Mouse (Mus musculus) midbrain, embryonic 12.5 days (tissue): ENCODE results near the gene Pidd1. TPM values are rescaled to one million over a fixed set of nuclear protein-coding genes. Genes with fewer than 3 reads are reported as not detected.
A peak's percentile ranks its signal among the peaks of the same experiment; 100 is the strongest.

Experiments
- ATAC-seq: fragments of 200-750 bp; cut with Nextera tagmentation; 2 replicates; pipeline ENCODE4 v1.8.0; 2017; ENCODE audit warnings: low read depth, moderate TSS enrichment, moderate library complexity; ENCODE audit not compliant: low FRiP score
- H3K27ac ChIP-seq: fragments of 300-500 bp; sonication (generic); replicated peaks from 2 replicates; pipeline ENCODE4 v1.5.1; 2016; ENCODE audit warnings: mild to moderate bottlenecking
- H3K27me3 ChIP-seq: fragments of 300-500 bp; sonication (generic); 2 replicates; pipeline ENCODE4 v1.6.1; 2016; ENCODE audit warnings: mild to moderate bottlenecking
- H3K36me3 ChIP-seq: fragments of 300-500 bp; sonication (generic); 2 replicates; pipeline ENCODE4 v1.6.1; 2016
- H3K4me1 ChIP-seq: fragments of 300-500 bp; sonication (generic); 2 replicates; pipeline ENCODE4 v1.6.1; 2016
- H3K4me2 ChIP-seq: fragments of 300-500 bp; sonication (generic); replicated peaks from 2 replicates; pipeline ENCODE4 v1.6.1; 2016; ENCODE audit warnings: mild to moderate bottlenecking, moderate library complexity
- H3K4me3 ChIP-seq: fragments of 300-500 bp; sonication (generic); 2 replicates; pipeline ENCODE4 v1.5.1; 2016; ENCODE audit warnings: mild to moderate bottlenecking
- H3K9ac ChIP-seq: fragments of 300-500 bp; sonication (generic); replicated peaks from 2 replicates; pipeline ENCODE4 v1.6.1; 2016; ENCODE audit warnings: mild to moderate bottlenecking, moderate library complexity
- H3K9me3 ChIP-seq: fragments of 300-500 bp; sonication (generic); 2 replicates; pipeline ENCODE4 v1.6.1; 2016; ENCODE audit warnings: mild to moderate bottlenecking
- WGBS: fragments of 180-500 bp; shearing (Covaris S2); methylation state at CpG from one replicate; pipeline ENCODE4 v1.1.7; 2016; 5-methylcytosine and 5-hydroxymethylcytosine counted together
- polyA plus RNA-seq: library from polyadenylated mRNA; unstranded; fragments of >200 nt; fragmentation: Nextera tagmentation; extraction: Ambion mirVana; gene quantifications from 2 replicates; pipeline ENCODE4 v1.2.1, GENCODE M21; 2016

Gene Pidd1
- polyA plus RNA-seq, 1 experiment from 2014 or later, result 9.6 TPM

DNA sequence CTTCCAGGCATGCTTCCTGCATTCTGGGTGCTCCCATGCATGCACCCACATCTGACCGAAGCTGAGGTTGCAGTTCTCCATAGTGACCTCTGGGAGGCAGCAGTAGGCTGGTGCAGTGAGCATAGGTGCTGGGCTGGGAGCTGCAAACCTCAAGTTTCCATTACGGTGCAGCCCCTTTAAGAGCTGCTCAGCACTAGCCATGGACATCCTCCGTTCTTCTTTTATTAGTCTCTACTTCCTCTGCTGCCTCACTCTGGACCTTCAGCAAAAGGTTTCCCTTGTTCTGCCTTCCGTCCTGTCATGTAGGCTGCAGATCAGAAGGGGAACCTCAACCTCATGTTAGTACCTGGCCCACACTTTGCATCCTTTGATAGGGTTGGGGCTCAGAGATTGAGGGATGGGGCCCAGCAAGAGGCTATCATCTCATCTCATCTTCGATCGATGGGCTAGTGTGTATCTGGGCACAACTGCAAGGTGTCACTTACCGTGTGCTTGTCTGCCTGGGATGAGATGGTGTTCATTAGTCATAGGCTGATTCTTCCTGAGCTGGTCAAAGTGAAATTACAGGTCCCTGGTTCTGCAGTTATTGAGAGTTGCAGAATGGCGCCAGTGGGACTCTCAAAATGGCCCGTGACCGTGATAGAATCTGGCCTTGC lies 37.1 kb upstream of the Pidd1 start:
- Histone ChIP-seq H3K9me3 (no peaks in the 10 kb centered on the region), H3K4me3 (peak overlapping the region; percentile 68), H3K27me3 (peaks cover 72% of the 10 kb centered on the region), H3K9ac (peak overlapping the region; percentile 64), H3K4me2 (peak overlapping the region; percentile 92), H3K4me1 (peaks cover 33% of the 10 kb centered on the region), H3K27ac (no peak overlapping the region), H3K36me3 (no peaks in the 10 kb centered on the region)
- 9% methylated on average over 10 of the region's 10 CpGs for WGBS
- peak; percentile 57 for ATAC-seq

GRCm38 (mm10) chr7:141478270-141478748 lies 34.5 kb upstream of the Pidd1 start:
- Histone ChIP-seq H3K4me1 (peaks cover 52% of the 10 kb centered on the region), H3K9me3 (no peaks in the 10 kb centered on the region), H3K4me3 (no peak overlapping the region), H3K4me2 (no peak overlapping the region), H3K27me3 (peaks cover 66% of the 10 kb centered on the region), H3K36me3 (no peaks in the 10 kb centered on the region), H3K9ac (no peak overlapping the region), H3K27ac (no peak overlapping the region)
- WGBS, result 80% methylated on average over 5 of the region's 5 CpGs
- no peak for ATAC-seq

GRCm38 (mm10) chr7:141477578-141478269 lies 33.9 kb upstream of the Pidd1 start:
- Histone ChIP-seq H3K27ac (no peak overlapping the region), H3K4me1 (peaks cover 50% of the 10 kb centered on the region), H3K4me3 (no peak overlapping the region), H3K9ac (no peak overlapping the region), H3K9me3 (no peaks in the 10 kb centered on the region), H3K27me3 (peaks cover 61% of the 10 kb centered on the region), H3K36me3 (peaks cover 2% of the 10 kb centered on the region), H3K4me2 (no peak overlapping the region)
- WGBS, result 69% methylated on average over 4 of the region's 4 CpGs
- ATAC-seq, result no peak

GRCm38 (mm10) chr7:141476981-141477370 lies 33.2 kb upstream of the Pidd1 start:
- Histone ChIP-seq H3K36me3 (peaks cover 9% of the 10 kb centered on the region), H3K9ac (no peak overlapping the region), H3K4me1 (peaks cover 42% of the 10 kb centered on the region), H3K9me3 (no peaks in the 10 kb centered on the region), H3K4me3 (0 out of 2 replicates have a peak overlapping the region, but pooled peaks have one; percentile 87), H3K27ac (no peak overlapping the region), H3K4me2 (peak overlapping the region; percentile 93), H3K27me3 (peaks cover 53% of the 10 kb centered on the region)
- no peak for ATAC-seq
- WGBS, result 27% methylated on average over 7 of the region's 7 CpGs

- H3K9me3 ChIP-seq, result no peaks in the 10 kb centered on the region
- WGBS, result 2% methylated on average over 17 of the region's 17 CpGs
- 0 out of 2 replicates have a peak, but pooled peaks have one; percentile 24 for ATAC-seq
- peak overlapping the region; percentile 93 for H3K4me2 ChIP-seq
- peaks cover 37% of the 10 kb centered on the region for H3K4me1 ChIP-seq
- H3K27me3 ChIP-seq, result peaks cover 47% of the 10 kb centered on the region
- no peak overlapping the region for H3K27ac ChIP-seq
- peaks cover 13% of the 10 kb centered on the region for H3K36me3 ChIP-seq
- H3K4me3 ChIP-seq, result peak overlapping the region; percentile 87
- peak overlapping the region; percentile 17; the same call in 1 of the 2 replicates for H3K9ac ChIP-seq
Observed at GRCm38 (mm10) chr7:141476226-141476980, 32.6 kb upstream of the Pidd1 start.

DNA sequence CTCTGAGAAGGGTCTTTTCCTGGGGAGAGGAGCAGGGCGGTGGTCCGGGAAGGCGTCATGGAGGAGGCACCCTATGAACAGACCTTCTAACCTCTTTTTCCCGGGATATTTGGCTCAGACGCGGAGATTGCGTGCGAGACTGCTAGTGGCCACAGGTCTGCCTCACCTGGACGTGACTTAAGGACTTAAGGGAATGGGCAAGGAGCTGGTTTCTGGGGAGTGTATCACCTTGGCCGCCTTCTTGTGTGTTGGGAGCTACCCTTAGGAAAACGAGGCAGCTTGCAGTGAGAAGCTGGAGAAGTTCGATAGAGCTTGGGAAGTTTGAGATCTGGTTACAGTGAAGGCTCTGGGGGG lies 32.0 kb upstream of the Pidd1 start:
- H3K27ac ChIP-seq, result 0 out of 2 replicates have a peak overlapping the region, but pooled peaks have one; percentile 86
- H3K36me3 ChIP-seq, result peaks cover 19% of the 10 kb centered on the region
- peak overlapping the region; percentile 78 for H3K9ac ChIP-seq
- 1% methylated on average over 11 of the region's 12 CpGs for WGBS
- ATAC-seq, result no peak
- H3K4me2 ChIP-seq, result peak overlapping the region; percentile 93
- peak overlapping the region; percentile 87 for H3K4me3 ChIP-seq
- peaks cover 30% of the 10 kb centered on the region for H3K4me1 ChIP-seq
- no peaks in the 10 kb centered on the region for H3K9me3 ChIP-seq
- H3K27me3 ChIP-seq, result peaks cover 41% of the 10 kb centered on the region

DNA sequence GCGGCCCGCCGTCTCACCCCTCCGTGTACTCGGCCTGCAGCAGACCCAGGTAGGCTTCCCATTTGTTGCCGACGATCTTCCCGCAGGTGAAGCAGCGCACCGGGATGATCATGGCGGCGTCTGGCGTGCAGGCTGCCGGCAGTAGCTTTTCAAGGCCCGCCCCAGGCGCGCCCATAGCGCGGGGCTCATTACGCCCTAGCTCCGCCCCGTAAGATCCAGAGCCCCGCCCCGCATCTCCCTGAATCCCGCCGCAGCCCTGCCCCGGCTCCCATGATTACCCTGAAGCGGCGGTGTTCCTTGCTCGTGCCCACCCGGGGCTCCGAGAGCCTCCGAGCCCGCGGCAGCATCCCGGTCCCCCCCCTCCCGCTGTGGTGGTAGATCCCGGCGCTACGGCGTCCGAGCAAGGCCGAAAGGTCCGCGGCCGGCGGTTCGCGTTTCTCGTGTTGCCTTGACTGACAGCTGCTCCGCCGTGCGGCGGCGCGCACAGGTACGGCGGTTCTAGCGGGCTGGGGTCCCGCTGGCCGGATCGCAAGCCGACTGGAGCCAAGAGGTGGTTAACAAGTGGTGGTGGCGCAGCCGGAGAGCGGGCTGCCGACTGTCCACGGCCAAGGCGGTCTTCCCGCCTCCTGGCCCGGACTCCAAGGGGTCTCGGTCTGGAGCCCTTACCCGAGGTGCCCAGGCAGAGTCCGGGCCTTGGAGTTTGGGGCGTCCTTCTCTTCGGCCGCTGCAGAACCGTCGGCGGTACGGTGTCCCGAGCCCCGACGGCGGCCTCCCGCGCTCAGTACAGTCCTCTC lies 31.4 kb upstream of the Pidd1 start, which contains the start of the genes Polr2l and Tspan4:
Gene Polr2l, minus strand, starts transcription at position 122 of the 794 bp plus-strand sequence.
Gene Tspan4, plus strand, starts transcription at position 230 of the 794 bp plus-strand sequence.
- Histone ChIP-seq H3K9me3 (no peaks in the 10 kb centered on the region), H3K4me3 (peak within 1 kb of the TSS; percentile 87), H3K4me2 (peak within 1 kb of the TSS; percentile 93), H3K27me3 (peaks cover 35% of the 10 kb centered on the region), H3K27ac (peak within 1 kb of the TSS; percentile 86), H3K9ac (peak within 1 kb of the TSS; percentile 78), H3K36me3 (peaks cover 25% of the 10 kb centered on the region), H3K4me1 (peaks cover 30% of the 10 kb centered on the region)
- under 1% methylated on average over 86 of the region's 87 CpGs for WGBS
- peak; percentile 82 for ATAC-seq

- Histone ChIP-seq H3K36me3 (peaks cover 32% of the 10 kb centered on the region), H3K27me3 (peaks cover 31% of the 10 kb centered on the region), H3K4me3 (peak overlapping the region; percentile 87), H3K4me1 (peaks cover 41% of the 10 kb centered on the region), H3K9ac (peak overlapping the region; percentile 78), H3K9me3 (no peaks in the 10 kb centered on the region), H3K4me2 (peak overlapping the region; percentile 93), H3K27ac (no peak overlapping the region)
- WGBS, result 14% methylated on average over 5 of the region's 5 CpGs
- ATAC-seq, result no peak
Observed at GRCm38 (mm10) chr7:141474160-141474559, 30.3 kb upstream of the Pidd1 start.

DNA sequence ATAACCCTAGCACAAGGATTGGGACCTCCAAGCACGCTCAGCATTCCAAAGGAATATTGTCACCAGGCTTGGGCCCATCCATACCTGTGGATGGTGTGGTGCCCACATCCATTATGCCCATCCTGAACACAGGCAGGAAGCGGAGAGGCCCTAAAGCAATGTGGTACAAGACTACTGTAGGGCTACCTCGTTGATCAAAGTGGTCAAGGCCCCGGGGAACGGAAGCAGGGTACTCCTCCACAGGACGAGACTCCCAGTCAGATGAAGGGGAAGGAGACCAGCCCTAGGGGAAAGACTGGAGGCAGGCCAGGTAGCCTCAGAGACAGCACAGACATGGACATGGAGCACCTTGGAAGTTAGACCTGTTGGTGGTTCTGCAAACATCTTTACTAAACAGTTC lies 28.9 kb upstream of the Pidd1 start:
- Histone ChIP-seq H3K4me1 (peaks cover 55% of the 10 kb centered on the region), H3K4me2 (no peak overlapping the region), H3K36me3 (peaks cover 32% of the 10 kb centered on the region), H3K4me3 (no peak overlapping the region), H3K9ac (no peak overlapping the region), H3K27me3 (peaks cover 24% of the 10 kb centered on the region), H3K9me3 (no peaks in the 10 kb centered on the region), H3K27ac (no peak overlapping the region)
- 94% methylated on average over 6 of the region's 6 CpGs for WGBS
- ATAC-seq, result no peak

DNA sequence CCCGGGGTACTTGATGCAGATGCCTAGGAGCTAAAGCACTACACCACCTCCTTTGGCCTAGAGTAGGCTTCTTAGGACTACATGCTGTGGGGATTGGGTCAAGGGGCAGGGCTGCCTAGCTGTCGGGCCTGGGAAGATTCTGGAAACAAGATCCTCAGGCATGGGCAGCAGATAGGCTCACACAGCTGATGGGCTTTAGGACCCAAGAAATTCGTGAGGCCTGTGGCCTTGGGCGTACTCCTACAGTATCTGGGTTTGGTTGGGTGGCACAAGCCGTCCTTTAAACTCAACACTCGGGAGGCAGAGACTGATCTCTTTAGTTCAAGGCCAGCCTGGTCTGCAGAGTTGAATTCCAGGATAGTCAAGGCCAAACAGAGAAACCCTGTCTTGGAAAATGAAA lies 28.4 kb upstream of the Pidd1 start:
- Histone ChIP-seq H3K4me1 (peaks cover 58% of the 10 kb centered on the region), H3K36me3 (peaks cover 32% of the 10 kb centered on the region), H3K4me3 (no peak overlapping the region), H3K27ac (no peak overlapping the region), H3K9me3 (no peaks in the 10 kb centered on the region), H3K4me2 (no peak overlapping the region), H3K27me3 (peaks cover 18% of the 10 kb centered on the region), H3K9ac (no peak overlapping the region)
- WGBS, result 86% methylated on average over 6 of the region's 6 CpGs
- no peak for ATAC-seq

- Histone ChIP-seq H3K9ac (no peak overlapping the region), H3K9me3 (no peaks in the 10 kb centered on the region), H3K4me3 (no peak overlapping the region), H3K27me3 (peaks cover 18% of the 10 kb centered on the region), H3K27ac (no peak overlapping the region), H3K4me2 (no peak overlapping the region), H3K4me1 (peaks cover 58% of the 10 kb centered on the region), H3K36me3 (peaks cover 32% of the 10 kb centered on the region)
- ATAC-seq, result no peak
- WGBS, result 91% methylated on average over 1 of the region's 1 CpGs
Observed at GRCm38 (mm10) chr7:141471236-141471635, 27.4 kb upstream of the Pidd1 start.
